Mouse (Mus musculus) heart, adult 2 months (tissue): ENCODE measurements at regions not wholly inside any gene's neighbourhood (a gene's known extent, or its start where the extent isn't known, plus 50 kb on each side); places are given as distances from the start of the nearest gene placed in this dataset.

Experiments
- CTCF ChIP-seq: fragments of 200-600 bp; IDR thresholded peaks from 2 replicates; pipeline ENCODE4 v1.8.1; 2022; ENCODE audit warnings: antibody characterized with exemption, mild to moderate bottlenecking, moderate library complexity
- POLR2A ChIP-seq: fragments of 200-500 bp; IDR thresholded peaks from 2 replicates; pipeline ENCODE4 v1.6.1; 2011; ENCODE audit warnings: mild to moderate bottlenecking, low read depth, low read length, control low read depth; ENCODE audit not compliant: insufficient read depth

DNA sequence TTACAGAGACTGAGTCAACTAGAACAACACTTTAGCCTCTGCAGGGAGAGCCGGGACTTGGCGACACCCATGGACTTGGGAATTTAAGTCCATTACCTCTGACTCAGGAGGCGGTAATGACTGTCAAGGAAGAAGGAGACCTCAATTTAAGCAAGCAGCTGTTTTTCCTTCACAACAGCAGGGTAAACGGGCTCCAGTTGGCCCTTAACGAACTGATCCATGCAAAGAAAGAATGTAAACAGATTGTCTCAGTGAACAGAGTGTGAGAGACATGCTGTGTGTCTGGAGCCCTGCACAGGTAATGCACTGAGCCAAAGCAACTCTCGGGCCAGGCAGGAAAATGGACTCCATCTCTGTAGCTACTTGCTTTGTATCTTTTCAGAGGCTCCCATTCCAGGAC, 98.5 kb upstream of the Maf start:
- no peak for TF ChIP-seq CTCF
- TF ChIP-seq POLR2A: no peak
